Mouse (Mus musculus) cortical plate, adult 2 months (tissue): ENCODE data around the gene Nomo1. TPM values are rescaled to one million over a fixed set of nuclear protein-coding genes. Genes with fewer than 3 reads are reported as not detected.

ENCODE experiments used
- H3K27ac ChIP-seq: fragments of 200-500 bp; 2 replicates; pipeline ENCODE4 v1.5.1; 2012; ENCODE audit warnings: low read length, control low read depth, inconsistent platforms; ENCODE audit not compliant: insufficient read depth
- H3K4me1 ChIP-seq: fragments of 200-500 bp; 2 replicates; pipeline ENCODE4 v1.6.1; 2011; ENCODE audit warnings: low read length; ENCODE audit not compliant: control insufficient read depth, insufficient read depth
- H3K4me3 ChIP-seq: fragments of 200-500 bp; 2 replicates; pipeline ENCODE4 v1.5.1; 2011; ENCODE audit warnings: mild to moderate bottlenecking, low read length, control low read depth; ENCODE audit not compliant: insufficient read depth
- CTCF ChIP-seq: fragments of 200-500 bp; IDR thresholded peaks from 2 replicates; pipeline ENCODE4 v1.5.1; 2011; ENCODE audit warnings: mild to moderate bottlenecking, control low read depth, low read length; ENCODE audit not compliant: insufficient read depth; ENCODE audit errors: extremely low read depth
- POLR2A ChIP-seq: fragments of 200-500 bp; IDR thresholded peaks from 2 replicates; pipeline ENCODE4 v1.6.1; 2011; ENCODE audit warnings: mild to moderate bottlenecking, low read length, control low read depth; ENCODE audit not compliant: insufficient read depth; ENCODE audit errors: extremely low read depth
- polyA plus RNA-seq: library from polyadenylated mRNA; depleted of rRNA; stranded (reverse); fragments of >200 nt; gene quantifications from 2 replicates; pipeline ENCODE4 v1.2.3, GENCODE M21; 2012

Nomo1 gene
- polyA plus RNA-seq, 1 experiment, result 70.3 TPM

- no peak for TF ChIP-seq POLR2A
- no peak for TF ChIP-seq CTCF
- H3K4me3 ChIP-seq, result no peak overlapping the region
- H3K27ac ChIP-seq, result no peak overlapping the region
- no peaks in the 10 kb centered on the region for H3K4me1 ChIP-seq
Measured at GRCm38 (mm10) chr7:46116118-46116581, 82.7 kb downstream of the Nomo1 start.

- Histone ChIP-seq H3K4me3 (no peak overlapping the region), H3K27ac (no peak overlapping the region), H3K4me1 (no peaks in the 10 kb centered on the region)
- no peak for TF ChIP-seq POLR2A
- TF ChIP-seq CTCF, result no peak
Measured at GRCm38 (mm10) chr7:46117035-46117434, 83.5 kb downstream of the Nomo1 start.

- Histone ChIP-seq H3K4me3 (no peak overlapping the region), H3K27ac (no peak overlapping the region), H3K4me1 (no peaks in the 10 kb centered on the region)
- TF ChIP-seq POLR2A, result no peak
- TF ChIP-seq CTCF, result no peak
Measured at GRCm38 (mm10) chr7:46122964-46123363, 89.5 kb downstream of the Nomo1 start.

GRCm38 (mm10) chr7:46124460-46124859 is 91.0 kb downstream of the Nomo1 start:
- no peaks in the 10 kb centered on the region for H3K4me1 ChIP-seq
- TF ChIP-seq CTCF, result no peak
- TF ChIP-seq POLR2A, result no peak
- H3K27ac ChIP-seq, result no peak overlapping the region
- H3K4me3 ChIP-seq, result no peak overlapping the region

DNA sequence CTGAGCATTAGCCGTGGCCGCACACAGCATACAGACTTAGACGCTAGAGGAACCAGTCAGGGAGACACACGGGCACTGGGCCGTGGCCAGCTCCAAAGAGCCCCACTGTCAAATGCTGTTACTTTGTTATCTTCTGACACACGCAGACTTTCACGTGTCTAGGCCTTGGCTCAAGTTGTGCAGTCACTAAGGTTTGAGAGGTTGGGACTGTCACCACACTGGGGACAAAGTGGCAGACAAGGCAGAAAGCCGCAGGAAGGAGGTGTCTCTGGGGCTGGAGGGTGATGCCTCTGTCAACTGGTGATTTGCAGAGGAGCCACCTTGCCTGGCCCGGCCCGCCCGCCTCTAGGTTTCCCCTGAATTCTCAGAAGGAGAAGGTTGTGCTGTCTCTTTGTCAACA is 91.8 kb downstream of the Nomo1 start:
- Histone ChIP-seq H3K4me3 (no peak overlapping the region), H3K4me1 (no peaks in the 10 kb centered on the region; the same call in 1 of the 2 replicates), H3K27ac (no peak overlapping the region)
- no peak for TF ChIP-seq POLR2A
- TF ChIP-seq CTCF, result no peak

DNA sequence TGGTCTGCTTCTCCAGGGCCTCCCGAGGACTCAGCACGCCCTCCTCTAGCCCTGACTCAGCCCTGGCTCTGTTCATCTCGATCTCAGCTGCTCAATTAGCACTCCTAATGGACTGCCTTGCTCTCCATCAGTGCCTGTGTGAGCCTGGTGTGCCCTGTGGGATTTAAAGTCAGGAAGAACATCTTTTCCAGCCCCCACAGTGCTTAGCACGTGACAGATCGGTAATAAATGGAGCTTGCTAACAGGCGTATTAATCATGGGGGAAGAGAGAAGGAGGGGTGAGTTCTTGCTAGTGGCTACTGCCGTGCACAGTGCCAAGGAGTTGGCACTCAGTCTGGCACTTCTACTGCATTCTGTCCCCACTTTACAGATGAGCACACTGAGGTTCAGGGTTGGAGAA is 94.7 kb downstream of the Nomo1 start:
- Histone ChIP-seq H3K4me3 (no peak overlapping the region), H3K4me1 (peaks cover 4% of the 10 kb centered on the region; the same call in 1 of the 2 replicates), H3K27ac (no peak overlapping the region)
- TF ChIP-seq CTCF (no peak), POLR2A (no peak)

- no peak overlapping the region for H3K27ac ChIP-seq
- TF ChIP-seq CTCF (no peak), POLR2A (no peak)
- peaks cover 4% of the 10 kb centered on the region; the same call in 1 of the 2 replicates for H3K4me1 ChIP-seq
- H3K4me3 ChIP-seq, result no peak overlapping the region
Measured at GRCm38 (mm10) chr7:46129463-46130179, 96.1 kb downstream of the Nomo1 start.

DNA sequence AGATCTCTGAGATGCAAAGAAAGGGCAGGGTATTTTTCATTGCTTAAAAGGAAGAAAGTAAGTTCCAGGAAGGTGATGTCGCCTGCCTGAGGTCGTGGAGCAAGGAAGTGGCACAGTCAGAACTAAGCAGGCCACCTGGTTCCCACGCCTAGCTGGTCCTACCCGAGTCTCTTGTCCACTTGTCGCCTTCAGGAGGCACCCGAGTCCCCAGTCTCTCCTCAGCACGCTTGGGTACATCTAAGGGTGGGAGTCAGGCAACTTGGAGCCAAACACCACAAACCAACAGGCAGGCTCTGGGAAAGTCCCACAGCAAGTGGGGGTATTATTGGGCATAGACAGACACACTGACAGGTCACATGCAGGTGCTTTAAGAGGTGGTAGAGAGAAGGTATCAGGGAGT is 97.2 kb downstream of the Nomo1 start:
- Histone ChIP-seq H3K4me3 (no peak overlapping the region), H3K27ac (no peak overlapping the region)
- TF ChIP-seq POLR2A, result no peak
- TF ChIP-seq CTCF, result no peak

GRCm38 (mm10) chr7:46131266-46131665 is 97.8 kb downstream of the Nomo1 start:
- no peak for TF ChIP-seq CTCF
- TF ChIP-seq POLR2A, result no peak
- peak overlapping the region; percentile 74 for H3K27ac ChIP-seq

More for the DNA sequence above, 97.2 kb downstream of the Nomo1 start:
- H3K4me1 ChIP-seq, result peaks cover 4% of the 10 kb centered on the region; the same call in 1 of the 2 replicates

GRCm38 (mm10) chr7:46131806-46132205 is 98.3 kb downstream of the Nomo1 start:
- TF ChIP-seq CTCF, result no peak
- no peak for TF ChIP-seq POLR2A
- no peak overlapping the region for H3K4me3 ChIP-seq
- peak overlapping the region; percentile 0; the same call in 1 of the 2 replicates for H3K27ac ChIP-seq
- H3K4me1 ChIP-seq, result peaks cover 4% of the 10 kb centered on the region; the same call in 1 of the 2 replicates

More at GRCm38 (mm10) chr7:46131266-46131665, 97.8 kb downstream of the Nomo1 start:
- H3K4me3 ChIP-seq, result no peak overlapping the region
- H3K4me1 ChIP-seq, result peaks cover 4% of the 10 kb centered on the region; the same call in 1 of the 2 replicates
